Mouse (Mus musculus) inflammation-experienced regulatory T-cells, adult 6 months (primary cell): Measurements from ENCODE around the gene S100a3. TPM values are rescaled to one million over a fixed set of nuclear protein-coding genes. Genes with fewer than 3 reads are reported as not detected.
A peak's percentile ranks its signal among the peaks of the same experiment; 100 is the strongest.

ENCODE experiments used
- ATAC-seq: one replicate; pipeline ENCODE4 v1.8.0; 2017
- polyA plus RNA-seq, 3 experiments: library from polyadenylated mRNA; unstranded; fragments of 100-300 nt; shearing (Covaris generic); gene quantifications; one replicate each; pipeline ENCODE4 v1.2.1; 2017

Gene S100a3
- polyA plus RNA-seq, 3 experiments from 2014 or later: 1.4 to 4.9 (median 2.4) TPM

- ATAC-seq: no peak
These were observed 71.6 kb downstream of the S100a3 start for GRCm38 (mm10) chr3:90631984-90632383.

GRCm38 (mm10) chr3:90638511-90639275, 78.3 kb downstream of the S100a3 start:
- ATAC-seq: no peak

- ATAC-seq: peak; percentile 74
These were observed 79.3 kb downstream of the S100a3 start for GRCm38 (mm10) chr3:90639511-90640154.

- ATAC-seq: no peak
These were observed 80.6 kb downstream of the S100a3 start for GRCm38 (mm10) chr3:90640981-90641380.

- no peak for ATAC-seq
These were observed 83.8 kb downstream of the S100a3 start for GRCm38 (mm10) chr3:90644220-90644619.

GRCm38 (mm10) chr3:90647291-90647690, 86.9 kb downstream of the S100a3 start:
- ATAC-seq: no peak

- no peak for ATAC-seq
These were observed 88.6 kb downstream of the S100a3 start for GRCm38 (mm10) chr3:90648981-90649380.

- ATAC-seq: no peak
These were observed 89.5 kb downstream of the S100a3 start for GRCm38 (mm10) chr3:90649832-90650231.

Other genes with a start within 250 kb of the S100a3 start
- under 1 TPM in 1 of 3 experiments, not detected in 2; 0.31 TPM for gene Slc27a3, start 170.6 kb upstream of the S100a3 start, polyA plus RNA-seq
- 10 to 100 TPM; 15.6 to 18.0 (median 17.6) TPM for gene Ints3, start 127.0 kb upstream of the S100a3 start, polyA plus RNA-seq
- not detected for gene Npr1, start 94.7 kb upstream of the S100a3 start, polyA plus RNA-seq
- 100 to 1,000 TPM; 107 to 118 (median 118) TPM for gene Ilf2, start 84.5 kb upstream of the S100a3 start, polyA plus RNA-seq
- gene Snapin, start 69.5 kb upstream of the S100a3 start, polyA plus RNA-seq: 10 to 100 TPM; 53.6 to 73.0 (median 71.1) TPM
- 10 to 100 TPM; 49.4 to 62.9 (median 62.1) TPM for gene Chtop, start 51.1 kb upstream of the S100a3 start, polyA plus RNA-seq
- 1 to 10 TPM; 2.6 to 7.6 (median 5.1) TPM for gene S100a1, start 46.2 kb upstream of the S100a3 start, polyA plus RNA-seq
- 100 to 1,000 TPM; 188 to 341 (median 192) TPM for gene S100a13, start 46.1 kb upstream of the S100a3 start, polyA plus RNA-seq
- under 1 TPM in 1 of 3 experiments, not detected in 2; 0.40 TPM for gene S100a14, start 33.7 kb upstream of the S100a3 start, polyA plus RNA-seq
- not detected for gene S100a16, start 23.3 kb upstream of the S100a3 start, polyA plus RNA-seq
- gene S100a2, start 29.7 kb downstream of the S100a3 start, polyA plus RNA-seq: 1 to 10 TPM in 1 of 3 experiments, not detected in 2; 2.6 TPM
- gene Gm42674, start 41.3 kb downstream of the S100a3 start, polyA plus RNA-seq: not detected
- 100 to 1,000 TPM in 1 of 3 experiments, 10 to 100 TPM in 2; 65.2 to 589 (median 72.0) TPM for gene S100a4, start 43.2 kb downstream of the S100a3 start, polyA plus RNA-seq
- not detected for gene S100a5, start 47.9 kb downstream of the S100a3 start, polyA plus RNA-seq
- gene S100a6, start 52.3 kb downstream of the S100a3 start, polyA plus RNA-seq: 1,000 to 10,000 TPM in 1 of 3 experiments, 100 to 1,000 TPM in 2; 212 to 1,342 (median 247) TPM
- gene S100a7a, start 93.4 kb downstream of the S100a3 start, polyA plus RNA-seq: not detected
- 1 to 10 TPM in 1 of 3 experiments, not detected in 2; 7.4 TPM for gene S100a8, start 108.4 kb downstream of the S100a3 start, polyA plus RNA-seq
- gene S100a9, start 135.1 kb downstream of the S100a3 start, polyA plus RNA-seq: 1 to 10 TPM in 1 of 3 experiments, under 1 TPM in 1, not detected in 1; 0.70 to 3.0 TPM
- not detected for gene Pglyrp4, start 166.3 kb downstream of the S100a3 start, polyA plus RNA-seq
- gene Gm5849, start 217.3 kb downstream of the S100a3 start, polyA plus RNA-seq: not detected